Mouse (Mus musculus) cerebellum, postnatal 25 days (tissue): ENCODE measurements around the gene Upb1.
"Not testable (repeated sequence)": the region's sequence is repeated elsewhere in the genome, so short reads cannot be mapped to it uniquely, and the experiment has no call there.

Source experiments
- DNase-seq, 2 experiments: peaks; one replicate each; pipeline ENCODE4 v3.0.0; 2021; ENCODE audit warnings: mixed read lengths in 2 of 2

Gene Upb1

GRCm38 (mm10) chr10:75400958-75401357 is at the start of gene Upb1:
Gene Upb1 (plus strand): TSS chr10:75401115.
- DNase-seq = no peak

GRCm38 (mm10) chr10:75352541-75352940 is 48.4 kb upstream of the Upb1 start:
- DNase-seq = no peak

- not testable (repeated sequence) for DNase-seq
Observed at GRCm38 (mm10) chr10:75353838-75354241, 47.1 kb upstream of the Upb1 start.

GRCm38 (mm10) chr10:75355341-75355740 is 45.6 kb upstream of the Upb1 start:
- no peak for DNase-seq

GRCm38 (mm10) chr10:75364214-75364690 is 36.7 kb upstream of the Upb1 start:
- peak; percentile 63 to 79 for DNase-seq

- DNase-seq = no peak
Observed at GRCm38 (mm10) chr10:75364796-75365195, 36.1 kb upstream of the Upb1 start.

GRCm38 (mm10) chr10:75365231-75365633 is 35.7 kb upstream of the Upb1 start:
- peak; percentile 7 to 8 for DNase-seq

GRCm38 (mm10) chr10:75373655-75374351 is 27.1 kb upstream of the Upb1 start:
- DNase-seq = peak; percentile 34 to 53

GRCm38 (mm10) chr10:75378688-75379087 is 22.2 kb upstream of the Upb1 start:
- no peak for DNase-seq

- DNase-seq = no peak
Observed at GRCm38 (mm10) chr10:75390156-75390555, 10.8 kb upstream of the Upb1 start.

GRCm38 (mm10) chr10:75390832-75391231 is 10.1 kb upstream of the Upb1 start:
- no peak for DNase-seq

- DNase-seq = no peak
Observed at GRCm38 (mm10) chr10:75394796-75395195, 6.1 kb upstream of the Upb1 start.

- DNase-seq = peak; percentile 31 to 65
Observed at GRCm38 (mm10) chr10:75396966-75397365, 3.9 kb upstream of the Upb1 start.

- DNase-seq = no peak
Observed at GRCm38 (mm10) chr10:75405916-75406315, 5.0 kb downstream of the Upb1 start.

GRCm38 (mm10) chr10:75406755-75407154 is 5.8 kb downstream of the Upb1 start:
- peak; percentile 70 to 79 for DNase-seq

- no peak for DNase-seq
Observed at GRCm38 (mm10) chr10:75407741-75408140, 6.8 kb downstream of the Upb1 start.

- not testable (repeated sequence) for DNase-seq
Observed at GRCm38 (mm10) chr10:75411343-75412113, 10.6 kb downstream of the Upb1 start.

- DNase-seq = no peak
Observed at GRCm38 (mm10) chr10:75412114-75413103, 11.5 kb downstream of the Upb1 start.

GRCm38 (mm10) chr10:75414925-75415324 is 14.0 kb downstream of the Upb1 start:
- DNase-seq = no peak

- no peak for DNase-seq
Observed at GRCm38 (mm10) chr10:75417363-75418042, 16.6 kb downstream of the Upb1 start.

- DNase-seq = no peak
Observed at GRCm38 (mm10) chr10:75418747-75419146, 17.8 kb downstream of the Upb1 start.

- DNase-seq = no peak
Observed at GRCm38 (mm10) chr10:75424498-75424901, 23.6 kb downstream of the Upb1 start.
